Mouse (Mus musculus) neural tube, embryonic 12.5 days (tissue): ENCODE data around the gene Arid1a. TPM values are rescaled to one million over a fixed set of nuclear protein-coding genes. Genes with fewer than 3 reads are reported as not detected.
A peak's percentile ranks its signal among the peaks of the same experiment; 100 is the strongest.

Experiments
- ATAC-seq: fragments of 200-750 bp; cut with Nextera tagmentation; 2 replicates; pipeline ENCODE4 v1.8.0; 2017; ENCODE audit warnings: low read depth, mild to moderate bottlenecking, moderate TSS enrichment, moderate library complexity; ENCODE audit not compliant: low FRiP score
- H3K27ac ChIP-seq: fragments of 300-500 bp; sonication (generic); 2 replicates; pipeline ENCODE4 v1.5.1; 2016
- H3K27me3 ChIP-seq: fragments of 300-500 bp; sonication (generic); replicated peaks from 2 replicates; pipeline ENCODE4 v1.6.1; 2016; ENCODE audit warnings: mild to moderate bottlenecking
- H3K36me3 ChIP-seq: fragments of 300-500 bp; sonication (generic); 2 replicates; pipeline ENCODE4 v1.6.1; 2016; ENCODE audit warnings: mild to moderate bottlenecking
- H3K4me1 ChIP-seq: fragments of 300-500 bp; sonication (generic); 2 replicates; pipeline ENCODE4 v1.6.1; 2016
- H3K4me2 ChIP-seq: fragments of 300-500 bp; sonication (generic); replicated peaks from 2 replicates; pipeline ENCODE4 v1.6.1; 2016; ENCODE audit warnings: mild to moderate bottlenecking
- H3K4me3 ChIP-seq: fragments of 300-500 bp; sonication (generic); 2 replicates; pipeline ENCODE4 v1.5.1; 2016
- H3K9ac ChIP-seq: fragments of 300-500 bp; sonication (generic); 2 replicates; pipeline ENCODE4 v1.6.1; 2016; ENCODE audit warnings: mild to moderate bottlenecking
- H3K9me3 ChIP-seq: fragments of 300-500 bp; sonication (generic); 2 replicates; pipeline ENCODE4 v1.6.1; 2016; ENCODE audit warnings: mild to moderate bottlenecking
- WGBS: fragments of 180-500 bp; shearing (Covaris S2); methylation state at CpG from one replicate; pipeline ENCODE4 v1.1.7; 2016; 5-methylcytosine and 5-hydroxymethylcytosine counted together
- polyA plus RNA-seq: library from polyadenylated mRNA; unstranded; fragments of >200 nt; fragmentation: Nextera tagmentation; extraction: Ambion mirVana; gene quantifications from 2 replicates; pipeline ENCODE4 v1.2.1, GENCODE M21; 2016

Arid1a gene
- polyA plus RNA-seq, 1 experiment from 2014 or later = 41.0 TPM

DNA sequence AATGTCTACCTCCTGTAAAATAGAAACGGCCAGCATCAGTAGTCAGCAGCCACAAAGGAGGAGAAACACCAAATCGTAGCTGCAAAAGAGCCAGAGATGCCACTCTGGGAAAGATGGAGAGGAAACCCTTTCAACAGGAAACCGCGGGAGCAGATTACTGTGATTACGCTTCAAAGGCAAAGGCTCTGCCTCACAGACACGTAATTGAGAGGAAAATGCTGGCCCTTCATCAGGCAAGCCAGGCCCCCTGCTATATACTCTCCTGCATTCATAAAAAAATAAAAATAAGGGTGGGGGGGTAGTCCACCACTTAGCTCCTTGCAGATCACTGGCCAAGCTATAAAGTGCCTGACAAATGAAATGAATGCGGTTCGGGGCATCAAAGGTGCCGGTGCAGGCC lies 28.3 kb downstream of the Arid1a start:
- Histone ChIP-seq H3K27ac (no peak overlapping the region), H3K9ac (no peak overlapping the region), H3K9me3 (no peaks in the 10 kb centered on the region), H3K4me1 (peaks cover 59% of the 10 kb centered on the region), H3K27me3 (no peaks in the 10 kb centered on the region), H3K4me3 (no peak overlapping the region), H3K4me2 (peak overlapping the region; percentile 51; the same call in 1 of the 2 replicates), H3K36me3 (peaks cover 4% of the 10 kb centered on the region)
- WGBS = 19% methylated on average over 9 of the region's 9 CpGs
- ATAC-seq = no peak

DNA sequence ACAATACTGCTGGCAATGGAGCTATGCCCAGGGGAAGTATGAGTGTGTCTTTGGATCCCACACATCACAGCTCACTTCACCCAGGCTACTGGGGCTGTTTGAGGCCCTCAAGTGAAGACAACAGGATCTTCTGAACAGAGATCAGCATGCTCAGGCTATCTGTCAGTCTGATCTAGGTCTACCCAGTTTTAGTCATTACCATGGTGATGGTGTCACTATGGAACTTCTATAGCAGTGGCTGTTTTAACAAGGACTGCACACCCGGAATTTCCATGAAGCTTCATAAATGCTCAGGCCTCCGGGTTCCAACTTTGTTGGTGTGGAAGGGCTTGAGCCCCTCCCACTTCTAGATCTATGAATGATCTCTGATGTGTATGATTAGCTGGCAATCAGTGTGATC lies 30.9 kb downstream of the Arid1a start:
- Histone ChIP-seq H3K4me3 (no peak overlapping the region), H3K9me3 (no peaks in the 10 kb centered on the region), H3K4me2 (no peak overlapping the region), H3K36me3 (peaks cover 26% of the 10 kb centered on the region), H3K27ac (no peak overlapping the region), H3K9ac (no peak overlapping the region), H3K27me3 (no peaks in the 10 kb centered on the region), H3K4me1 (peaks cover 35% of the 10 kb centered on the region)
- ATAC-seq = no peak
- 81% methylated on average over 2 of the region's 2 CpGs for WGBS

DNA sequence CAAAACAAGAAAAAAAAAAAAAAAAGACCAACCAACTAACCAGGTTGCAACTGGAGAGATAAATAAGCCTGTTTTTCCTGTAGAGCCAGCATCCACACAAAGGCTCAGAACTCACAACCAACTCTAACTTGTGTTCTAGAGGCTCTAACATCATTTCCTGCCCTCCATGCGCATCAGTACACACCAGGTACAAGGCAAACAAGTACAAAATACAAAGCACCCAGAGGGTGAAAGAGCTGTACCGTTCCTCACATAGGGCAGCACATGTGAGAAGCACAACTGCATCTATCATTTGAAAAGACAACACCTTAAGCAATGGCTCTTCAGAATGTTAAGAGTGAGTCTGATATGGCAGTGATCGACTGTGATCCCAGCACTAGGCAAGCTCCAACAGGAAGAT lies 36.8 kb downstream of the Arid1a start:
- H3K4me3 ChIP-seq = no peak overlapping the region
- H3K4me1 ChIP-seq = no peaks in the 10 kb centered on the region
- WGBS = 92% methylated on average over 3 of the region's 3 CpGs
- no peak overlapping the region for H3K27ac ChIP-seq
- H3K36me3 ChIP-seq = peaks cover 81% of the 10 kb centered on the region
- H3K4me2 ChIP-seq = no peak overlapping the region
- no peak overlapping the region for H3K9ac ChIP-seq
- no peaks in the 10 kb centered on the region for H3K27me3 ChIP-seq
- no peak for ATAC-seq
- no peaks in the 10 kb centered on the region for H3K9me3 ChIP-seq

DNA sequence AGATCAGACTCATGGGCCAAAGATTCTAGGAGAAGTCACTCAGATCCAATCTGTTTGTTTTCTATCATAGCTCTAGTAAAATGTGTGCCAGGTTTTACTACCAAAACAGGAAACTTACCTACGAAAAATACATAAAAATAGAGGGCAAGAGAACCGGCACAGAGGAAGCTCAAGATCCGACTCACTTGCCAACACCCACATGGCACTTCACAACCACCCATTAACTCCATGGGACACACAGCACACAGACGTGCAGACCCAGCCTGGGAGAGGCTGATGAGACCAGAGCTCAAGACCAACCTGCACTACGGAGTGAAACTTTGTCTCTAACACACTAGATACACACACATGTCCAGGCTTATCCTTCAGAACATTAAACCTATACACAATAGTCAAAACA lies 43.8 kb downstream of the Arid1a start:
- Histone ChIP-seq H3K4me1 (peaks cover 7% of the 10 kb centered on the region), H3K36me3 (peaks cover 55% of the 10 kb centered on the region), H3K9me3 (no peaks in the 10 kb centered on the region), H3K27me3 (no peaks in the 10 kb centered on the region), H3K9ac (no peak overlapping the region), H3K4me3 (no peak overlapping the region), H3K4me2 (no peak overlapping the region), H3K27ac (no peak overlapping the region)
- ATAC-seq = no peak
- 91% methylated on average over 5 of the region's 5 CpGs for WGBS

DNA sequence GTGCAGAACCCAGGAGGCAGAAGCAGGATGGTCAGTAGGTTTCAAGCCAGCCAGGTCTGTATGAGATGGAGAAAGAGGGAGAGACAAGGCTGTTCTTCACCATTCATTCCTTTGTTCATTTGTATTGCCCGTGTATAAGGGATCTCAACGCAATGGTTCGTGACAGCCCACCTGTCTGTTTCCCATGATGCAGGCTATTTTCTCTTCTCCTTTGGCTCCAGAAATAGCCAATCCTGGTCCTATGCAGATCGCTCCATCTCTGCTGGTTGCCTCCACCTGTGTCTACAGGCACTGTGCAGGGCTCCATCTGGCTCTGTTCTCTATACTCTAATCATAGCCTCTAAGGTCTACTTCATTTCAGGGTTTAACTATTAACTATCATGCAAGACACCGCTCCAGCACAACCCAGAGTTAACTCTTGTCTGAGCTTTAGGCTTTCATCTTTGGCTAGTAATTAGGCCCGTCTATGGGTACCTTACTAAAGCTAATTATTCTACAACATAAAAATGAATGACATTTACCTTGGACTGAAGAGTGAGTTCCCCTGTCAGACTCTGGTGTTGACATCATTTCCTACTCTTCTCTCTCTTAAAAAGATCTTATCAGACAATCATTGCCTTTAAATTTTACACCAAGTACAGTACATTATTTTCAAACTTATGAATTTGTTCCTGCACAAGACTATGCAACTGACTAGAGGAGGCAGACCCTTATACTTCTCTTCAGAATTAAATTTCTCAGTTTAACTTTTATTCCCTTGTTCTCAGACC lies 45.1 kb downstream of the Arid1a start:
- H3K27me3 ChIP-seq = no peaks in the 10 kb centered on the region
- peaks cover 7% of the 10 kb centered on the region for H3K4me1 ChIP-seq
- WGBS = 89% methylated on average over 6 of the region's 6 CpGs
- H3K9ac ChIP-seq = no peak overlapping the region
- H3K27ac ChIP-seq = no peak overlapping the region
- H3K9me3 ChIP-seq = no peaks in the 10 kb centered on the region
- no peak overlapping the region for H3K4me3 ChIP-seq
- ATAC-seq = no peak
- peaks cover 54% of the 10 kb centered on the region for H3K36me3 ChIP-seq
- H3K4me2 ChIP-seq = no peak overlapping the region

DNA sequence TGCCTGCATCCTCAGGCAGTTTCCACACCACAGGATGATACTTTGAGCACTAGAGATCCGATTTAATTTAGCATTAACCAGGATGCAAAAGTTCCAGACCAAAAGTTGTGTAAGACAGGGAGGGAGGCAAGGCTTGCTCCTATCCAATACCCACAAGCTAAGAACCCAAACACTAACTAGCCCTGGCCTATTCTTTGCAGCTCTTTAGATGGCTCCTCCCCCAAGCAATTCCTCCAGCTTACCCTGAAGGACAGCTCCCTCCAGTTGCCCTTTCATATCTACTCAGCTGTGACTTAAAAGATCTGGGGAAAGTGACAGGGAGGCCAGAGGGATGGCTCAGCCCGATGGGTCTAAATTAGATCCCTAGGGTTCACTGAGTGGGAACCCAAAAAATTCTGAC lies 47.2 kb downstream of the Arid1a start:
- H3K4me2 ChIP-seq = no peak overlapping the region
- H3K27me3 ChIP-seq = no peaks in the 10 kb centered on the region
- no peaks in the 10 kb centered on the region for H3K9me3 ChIP-seq
- no peak overlapping the region for H3K4me3 ChIP-seq
- 54% methylated on average over 2 of the region's 2 CpGs for WGBS
- ATAC-seq = no peak
- no peak overlapping the region for H3K9ac ChIP-seq
- H3K27ac ChIP-seq = no peak overlapping the region
- H3K36me3 ChIP-seq = peaks cover 60% of the 10 kb centered on the region
- peaks cover 7% of the 10 kb centered on the region for H3K4me1 ChIP-seq

DNA sequence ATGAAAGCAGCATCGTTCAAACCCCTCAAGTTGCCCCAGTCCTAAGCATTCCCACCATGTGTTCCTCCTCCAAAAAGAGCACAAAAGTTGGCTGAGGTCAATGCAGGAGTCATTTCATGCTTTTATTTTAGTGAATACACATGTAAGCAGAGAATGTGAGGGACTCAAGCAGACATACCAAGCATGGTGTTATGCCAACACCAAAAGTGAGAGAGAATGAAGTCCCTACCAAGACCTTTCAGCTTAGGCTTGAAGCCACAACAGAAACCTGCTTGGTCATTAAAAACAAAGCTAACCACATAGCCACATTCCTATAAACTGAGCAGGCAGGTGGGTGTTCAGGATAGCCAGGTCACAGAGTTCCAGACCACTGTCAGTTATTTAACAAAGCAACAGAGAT lies 49.1 kb downstream of the Arid1a start:
- Histone ChIP-seq H3K27me3 (no peaks in the 10 kb centered on the region), H3K36me3 (peaks cover 54% of the 10 kb centered on the region), H3K9ac (no peak overlapping the region), H3K9me3 (no peaks in the 10 kb centered on the region), H3K27ac (no peak overlapping the region), H3K4me3 (no peak overlapping the region), H3K4me2 (no peak overlapping the region), H3K4me1 (peaks cover 7% of the 10 kb centered on the region)
- 46% methylated on average over 1 of the region's 1 CpGs for WGBS
- no peak for ATAC-seq

DNA sequence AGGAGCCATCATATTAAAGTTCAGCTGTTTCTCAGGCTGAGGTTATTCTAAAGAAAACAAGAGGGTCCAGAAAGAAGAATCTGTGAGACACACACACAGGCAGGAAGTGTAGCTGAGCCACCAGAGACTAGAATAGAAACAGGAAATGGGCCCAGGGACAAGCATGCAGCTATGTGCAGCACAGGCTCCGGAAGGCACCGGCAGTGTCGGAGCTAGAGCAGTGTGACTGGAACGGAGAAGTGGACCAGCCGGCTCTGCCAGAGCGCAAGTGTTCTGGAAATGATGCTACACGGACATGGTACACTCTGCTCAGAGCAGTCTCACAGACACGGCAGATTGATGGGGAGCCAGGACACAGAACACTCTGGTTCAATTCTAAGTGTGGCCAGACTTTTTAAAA lies 49.6 kb downstream of the Arid1a start:
- H3K9ac ChIP-seq = no peak overlapping the region
- no peaks in the 10 kb centered on the region for H3K9me3 ChIP-seq
- H3K4me1 ChIP-seq = peaks cover 7% of the 10 kb centered on the region
- H3K27me3 ChIP-seq = no peaks in the 10 kb centered on the region
- no peak for ATAC-seq
- 69% methylated on average over 8 of the region's 8 CpGs for WGBS
- H3K4me3 ChIP-seq = no peak overlapping the region
- H3K4me2 ChIP-seq = no peak overlapping the region
- peaks cover 55% of the 10 kb centered on the region for H3K36me3 ChIP-seq
- H3K27ac ChIP-seq = no peak overlapping the region

DNA sequence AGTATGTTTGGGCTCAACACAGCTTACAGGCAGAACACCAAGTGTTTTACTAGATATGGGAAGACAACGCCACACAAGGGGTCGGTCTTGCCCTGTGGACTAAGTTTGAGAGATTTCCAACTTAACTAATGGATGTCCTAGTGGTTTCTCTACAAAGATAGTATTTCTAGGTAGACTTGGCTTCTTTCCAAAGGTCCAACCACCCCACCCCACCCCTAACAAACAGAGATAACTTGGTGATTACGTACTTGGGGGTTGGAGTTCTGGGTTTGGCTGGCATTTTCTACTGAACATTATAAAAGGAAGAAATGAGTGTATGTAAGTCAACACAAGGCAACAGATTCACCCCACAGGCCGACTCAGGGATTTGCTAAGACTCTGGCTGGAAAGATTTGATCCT lies 51.5 kb downstream of the Arid1a start:
- Histone ChIP-seq H3K27ac (no peak overlapping the region), H3K4me3 (no peak overlapping the region), H3K4me1 (peaks cover 7% of the 10 kb centered on the region), H3K36me3 (peaks cover 60% of the 10 kb centered on the region), H3K9ac (no peak overlapping the region), H3K27me3 (no peaks in the 10 kb centered on the region), H3K4me2 (no peak overlapping the region), H3K9me3 (no peaks in the 10 kb centered on the region)
- 95% methylated on average over 4 of the region's 4 CpGs for WGBS
- ATAC-seq = no peak

DNA sequence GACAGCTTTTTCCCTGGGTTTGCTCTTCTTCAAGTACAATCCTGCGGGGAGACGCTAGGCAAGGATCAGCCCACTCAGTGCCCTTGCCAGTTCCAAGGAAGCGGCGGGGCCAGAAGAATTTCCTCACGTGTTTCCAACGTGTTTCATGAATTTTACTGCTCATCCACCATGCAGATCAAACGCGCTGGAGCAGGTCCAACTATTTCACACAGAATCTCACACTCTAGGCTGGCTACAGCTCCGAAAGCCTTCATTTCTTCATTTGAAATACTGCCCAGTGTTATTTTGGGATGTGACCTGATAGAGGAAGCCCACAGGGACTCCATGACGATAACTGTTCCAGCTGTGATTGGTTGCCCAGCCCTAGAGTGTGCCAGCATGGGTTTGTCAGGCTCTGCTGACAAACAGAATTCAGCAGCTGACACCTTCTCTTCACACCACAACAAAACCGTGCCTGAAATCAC lies 55.6 kb downstream of the Arid1a start:
- Histone ChIP-seq H3K9ac (no peak overlapping the region), H3K36me3 (peaks cover 54% of the 10 kb centered on the region), H3K4me3 (no peak overlapping the region), H3K27me3 (no peaks in the 10 kb centered on the region), H3K27ac (no peak overlapping the region), H3K4me2 (no peak overlapping the region), H3K9me3 (no peaks in the 10 kb centered on the region), H3K4me1 (no peaks in the 10 kb centered on the region; the same call in 1 of the 2 replicates)
- no peak for ATAC-seq
- WGBS = 86% methylated on average over 11 of the region's 11 CpGs

DNA sequence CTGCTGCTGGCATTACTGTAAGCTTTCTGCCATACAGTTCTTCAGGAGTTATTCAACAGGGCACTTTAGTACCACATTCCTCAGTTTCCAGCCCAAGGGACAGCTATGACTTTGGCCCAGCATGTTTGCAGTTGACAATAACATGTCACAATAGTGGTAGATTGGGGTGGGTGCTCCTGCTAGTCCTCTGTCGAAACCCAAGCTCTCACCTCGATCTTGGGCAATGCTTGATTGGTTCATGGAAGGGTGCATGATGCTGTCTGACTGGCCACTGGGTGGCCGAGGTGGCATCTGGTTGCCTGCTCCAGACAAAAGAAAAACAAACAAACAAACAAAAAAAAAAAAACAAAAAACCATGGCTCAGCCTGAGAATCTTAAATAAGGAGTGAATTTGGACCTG lies 61.2 kb downstream of the Arid1a start:
- no peaks in the 10 kb centered on the region for H3K27me3 ChIP-seq
- peaks cover 71% of the 10 kb centered on the region for H3K36me3 ChIP-seq
- no peak overlapping the region for H3K4me2 ChIP-seq
- 90% methylated on average over 3 of the region's 3 CpGs for WGBS
- H3K27ac ChIP-seq = no peak overlapping the region
- ATAC-seq = no peak
- no peaks in the 10 kb centered on the region for H3K9me3 ChIP-seq
- H3K4me3 ChIP-seq = no peak overlapping the region
- H3K9ac ChIP-seq = no peak overlapping the region
- H3K4me1 ChIP-seq = peaks cover 7% of the 10 kb centered on the region; the same call in 1 of the 2 replicates

DNA sequence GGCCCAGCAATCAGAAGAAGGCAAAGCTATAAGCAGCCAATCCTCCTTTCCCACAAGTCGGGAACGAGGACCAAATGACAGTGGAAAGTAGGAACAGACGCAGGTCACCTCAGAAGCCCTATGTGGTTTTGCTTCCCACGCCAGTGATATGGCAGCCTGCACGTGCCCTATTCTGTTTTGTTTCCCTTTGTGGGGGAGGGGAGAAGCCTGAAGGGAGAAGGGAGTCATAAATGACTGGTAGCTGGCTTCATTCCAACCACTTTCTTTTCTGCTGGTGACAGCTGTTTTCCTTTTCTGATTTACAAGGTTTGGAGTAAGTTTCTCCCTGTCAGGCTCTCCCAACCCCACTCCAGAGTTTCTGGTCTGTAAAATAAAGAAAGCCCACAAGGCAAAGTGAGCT lies 66.3 kb downstream of the Arid1a start:
- H3K27me3 ChIP-seq = no peaks in the 10 kb centered on the region
- H3K9me3 ChIP-seq = no peaks in the 10 kb centered on the region
- no peak overlapping the region for H3K4me2 ChIP-seq
- peaks cover 13% of the 10 kb centered on the region; the same call in 1 of the 2 replicates for H3K4me1 ChIP-seq
- H3K4me3 ChIP-seq = no peak overlapping the region
- ATAC-seq = no peak
- WGBS = 41% methylated on average over 5 of the region's 5 CpGs
- H3K9ac ChIP-seq = no peak overlapping the region
- no peak overlapping the region for H3K27ac ChIP-seq
- peaks cover 100% of the 10 kb centered on the region for H3K36me3 ChIP-seq
